Mouse (Mus musculus): ENCODE measurements around the gene 1110059E24Rik. TPM values are rescaled to one million over a fixed set of nuclear protein-coding genes. Genes with fewer than 3 reads are reported as not detected.

Gene 1110059E24Rik
- polyA plus RNA-seq, 1 experiment from 2014 or later = 47.4 TPM

DNA sequence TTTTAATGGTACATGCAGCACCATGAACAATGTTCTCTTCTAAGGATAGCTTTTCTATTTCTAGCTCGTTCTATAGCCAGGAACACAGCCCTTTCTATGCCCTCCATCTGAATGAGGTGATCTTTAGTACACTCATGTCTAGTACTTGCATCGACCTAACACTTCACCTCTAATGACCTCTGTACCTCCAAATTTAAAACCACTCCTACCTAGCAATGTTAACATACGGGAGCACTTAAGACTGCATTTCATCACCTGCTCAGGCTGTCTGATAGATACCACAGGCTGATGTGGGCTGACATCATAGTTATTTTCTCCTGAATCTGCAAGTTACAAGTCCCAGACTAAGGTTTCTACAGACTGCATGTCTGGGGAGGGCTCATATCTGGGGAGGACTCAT is 103.8 kb downstream of the 1110059E24Rik start:
- H3K9ac ChIP-seq (replicated peaks; ENCODE audit: low read depth) = no peak overlapping the region
- TF ChIP-seq CTCF (IDR thresholded peaks at IDR 0.05) (no peak), EP300 (IDR thresholded peaks at IDR 0.05) (no peak)
- DNase-seq (ENCODE audit: low spot score) = peak; percentile 57
- H3K27me3 ChIP-seq (replicated peaks; ENCODE audit: insufficient read depth, low read length) = no peaks in the 10 kb centered on the region
- peak; percentile 68 for ATAC-seq
- no peaks in the 10 kb centered on the region for H3K9me3 ChIP-seq (ENCODE audit: low read length)
- no peak overlapping the region for H3K27ac ChIP-seq (ENCODE audit: low read length)
- no peaks in the 10 kb centered on the region for H3K4me1 ChIP-seq (ENCODE audit: insufficient read depth, low read depth, low read length)
- H3K4me2 ChIP-seq (replicated peaks; ENCODE audit: low read depth, low read length) = no peak overlapping the region
- 39% methylated on average over 3 of the region's 3 CpGs for WGBS
- no peaks in the 10 kb centered on the region for H3K36me3 ChIP-seq (ENCODE audit: insufficient read depth, low read length)
- no peak overlapping the region for H3K4me3 ChIP-seq (ENCODE audit: low read depth, low read length)

DNA sequence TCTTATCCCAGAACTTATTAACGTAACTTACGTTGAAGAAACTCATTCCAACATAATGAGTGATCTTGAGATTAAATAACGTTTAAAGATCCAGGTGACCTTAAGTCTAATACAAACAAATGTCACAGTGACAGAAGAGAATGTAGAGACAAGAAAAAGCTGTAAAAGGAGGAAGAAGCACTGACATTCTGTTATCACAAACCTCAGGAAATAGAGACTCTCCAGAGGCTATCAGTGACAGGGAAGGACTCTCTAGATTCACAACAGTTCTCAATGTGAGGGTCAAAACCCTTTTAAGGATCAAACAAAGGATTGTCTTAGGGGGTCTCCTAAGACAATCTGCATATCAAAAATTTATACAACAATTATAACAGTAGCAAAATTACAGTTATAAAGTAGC is 115.7 kb downstream of the 1110059E24Rik start:
- 24% methylated on average over 3 of the region's 3 CpGs for WGBS
- Histone ChIP-seq H3K9me3 (ENCODE audit: low read length) (no peaks in the 10 kb centered on the region), H3K4me3 (ENCODE audit: low read depth, low read length) (no peak overlapping the region), H3K27ac (ENCODE audit: low read length) (no peak overlapping the region), H3K27me3 (replicated peaks; ENCODE audit: insufficient read depth, low read length) (no peaks in the 10 kb centered on the region), H3K4me1 (ENCODE audit: insufficient read depth, low read depth, low read length) (no peaks in the 10 kb centered on the region), H3K9ac (replicated peaks; ENCODE audit: low read depth) (no peak overlapping the region), H3K4me2 (replicated peaks; ENCODE audit: low read depth, low read length) (no peak overlapping the region), H3K36me3 (ENCODE audit: insufficient read depth, low read length) (no peaks in the 10 kb centered on the region)
- ATAC-seq (no peak), DNase-seq (ENCODE audit: low spot score) (no peak)
- TF ChIP-seq EP300 (IDR thresholded peaks at IDR 0.05) (no peak), CTCF (IDR thresholded peaks at IDR 0.05) (no peak)

Other genes with a start within 250 kb of the 1110059E24Rik start
- gene Gda, start 179.5 kb downstream of the 1110059E24Rik start, polyA plus RNA-seq (2015; fragmentation: Nextera tagmentation; extraction: Ambion mirVana) = 1.7 and 2.0 TPM in 2 replicates
- gene Abhd17b, start 209 bp upstream of the 1110059E24Rik start, polyA plus RNA-seq (2015; fragmentation: Nextera tagmentation; extraction: Ambion mirVana) = 44.1 and 49.8 TPM in 2 replicates
- gene Cemip2, start 125.4 kb upstream of the 1110059E24Rik start, polyA plus RNA-seq (2015; fragmentation: Nextera tagmentation; extraction: Ambion mirVana) = 46.7 and 47.2 TPM in 2 replicates

Data from lung, postnatal 0 days (tissue).